Mouse (Mus musculus) bone marrow macrophage, adult 2 months (primary cell): ENCODE results near the gene Rnf183.

Experiments
- CTCF ChIP-seq: IDR thresholded peaks from 2 replicates; pipeline ENCODE4 v1.5.1; 2012; ENCODE audit warnings: low read depth, mild to moderate bottlenecking, low read length, moderate library complexity
- POLR2A ChIP-seq: IDR thresholded peaks from 2 replicates; pipeline ENCODE4 v1.6.1; 2012; ENCODE audit warnings: mild to moderate bottlenecking, low read depth, low read length, borderline replicate concordance

DNA sequence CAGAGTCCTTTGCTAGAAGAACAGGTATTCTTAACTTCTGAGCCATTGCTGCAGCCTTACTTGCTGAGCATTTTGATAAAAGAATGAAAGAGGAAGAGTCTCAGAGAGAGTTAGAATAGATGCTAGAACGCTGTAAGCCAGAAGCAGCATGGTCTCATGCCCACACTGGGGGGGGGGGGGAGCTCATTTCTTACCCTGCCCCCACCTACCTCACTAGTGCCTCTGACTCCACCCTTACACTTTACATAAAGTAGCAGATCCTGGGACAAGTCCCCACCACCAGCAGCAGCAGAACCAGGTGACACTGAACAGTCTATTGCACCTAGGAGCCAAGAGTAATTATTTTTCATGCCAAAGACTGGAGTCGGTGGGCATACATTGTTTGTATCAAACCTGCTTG, 40.1 kb upstream of the Rnf183 start:
- TF ChIP-seq POLR2A (no peak), CTCF (no peak)
